Mouse (Mus musculus): ENCODE measurements around the gene Crip1.

GRCm38 (mm10) chr12:113101251-113101960 is 44.7 kb upstream of the Crip1 start:
- TF ChIP-seq CTCF (IDR thresholded peaks at IDR 0.05; ENCODE audit: control insufficient read depth, insufficient read depth, insufficient read length) (no peak), MAX (IDR thresholded peaks at IDR 0.05) (no peak), CEBPB (IDR thresholded peaks at IDR 0.05; ENCODE audit: low read depth) (no peak), USF1 (IDR thresholded peaks at IDR 0.05; ENCODE audit: low read depth) (no peak)
